Mouse (Mus musculus) erythroblast, embryonic 14.5 days (primary cell): ENCODE results near the gene Slc2a13. TPM values are rescaled to one million over a fixed set of nuclear protein-coding genes. Genes with fewer than 3 reads are reported as not detected.

Source experiments
- H3K27me3 ChIP-seq: 2 replicates; pipeline ENCODE4 v1.6.1; 2012; ENCODE audit warnings: inconsistent platforms; ENCODE audit not compliant: control insufficient read depth
- H3K36me3 ChIP-seq: 2 replicates; pipeline ENCODE4 v1.6.1; 2012; ENCODE audit warnings: mild to moderate bottlenecking, inconsistent platforms; ENCODE audit not compliant: control insufficient read depth
- H3K4me1 ChIP-seq: 2 replicates; pipeline ENCODE4 v1.6.1; 2012; ENCODE audit warnings: inconsistent platforms; ENCODE audit not compliant: control insufficient read depth
- H3K4me3 ChIP-seq: replicated peaks from 2 replicates; pipeline ENCODE3; 2012; ENCODE audit warnings: moderate library complexity, mild to moderate bottlenecking, inconsistent platforms
- H3K9me3 ChIP-seq: 2 replicates; pipeline ENCODE4 v1.6.1; 2012; ENCODE audit warnings: low read length, inconsistent platforms, mixed read lengths; ENCODE audit not compliant: control insufficient read depth
- GATA1 ChIP-seq: IDR thresholded peaks from 2 replicates; pipeline ENCODE4 v1.6.1; 2012; ENCODE audit warnings: low read length, inconsistent platforms, mixed read lengths
- TAL1 ChIP-seq: IDR thresholded peaks from 3 replicates; pipeline ENCODE4 v1.6.1; 2012; ENCODE audit warnings: low read length, inconsistent platforms, mixed read lengths
- polyA plus RNA-seq: library from polyadenylated mRNA; stranded (reverse); fragments of >175 nt; gene quantifications from 2 replicates; pipeline ENCODE4 v1.2.3, GENCODE M21; 2012

The Slc2a13 gene
- polyA plus RNA-seq, 1 experiment, result 0.06 TPM

- Histone ChIP-seq H3K36me3 (no peaks in the 10 kb centered on the region), H3K9me3 (peaks cover 19% of the 10 kb centered on the region; the same call in 1 of the 2 replicates), H3K4me3 (no peak overlapping the region), H3K4me1 (no peaks in the 10 kb centered on the region), H3K27me3 (no peaks in the 10 kb centered on the region)
- TF ChIP-seq GATA1, result no peak
- TF ChIP-seq TAL1, result no peak
Observed at GRCm38 (mm10) chr15:91465331-91465730, 107.7 kb downstream of the Slc2a13 start.

GRCm38 (mm10) chr15:91463857-91464435 is 109.1 kb downstream of the Slc2a13 start:
- Histone ChIP-seq H3K27me3 (no peaks in the 10 kb centered on the region), H3K36me3 (no peaks in the 10 kb centered on the region), H3K9me3 (peaks cover 18% of the 10 kb centered on the region; the same call in 1 of the 2 replicates), H3K4me1 (no peaks in the 10 kb centered on the region), H3K4me3 (no peak overlapping the region)
- TF ChIP-seq GATA1, result no peak
- TF ChIP-seq TAL1, result no peak

- Histone ChIP-seq H3K9me3 (peaks cover 22% of the 10 kb centered on the region), H3K36me3 (no peaks in the 10 kb centered on the region), H3K27me3 (no peaks in the 10 kb centered on the region), H3K4me1 (no peaks in the 10 kb centered on the region), H3K4me3 (no peak overlapping the region)
- TF ChIP-seq GATA1, result no peak
- TF ChIP-seq TAL1, result no peak
Observed at GRCm38 (mm10) chr15:91463026-91463661, 109.9 kb downstream of the Slc2a13 start.

- TF ChIP-seq TAL1 (no peak), GATA1 (no peak)
- no peaks in the 10 kb centered on the region for H3K4me1 ChIP-seq
- H3K9me3 ChIP-seq, result peaks cover 19% of the 10 kb centered on the region
- no peak overlapping the region for H3K4me3 ChIP-seq
- no peaks in the 10 kb centered on the region for H3K36me3 ChIP-seq
- no peaks in the 10 kb centered on the region for H3K27me3 ChIP-seq
Observed at GRCm38 (mm10) chr15:91461940-91462339, 111.1 kb downstream of the Slc2a13 start.

- H3K36me3 ChIP-seq, result no peaks in the 10 kb centered on the region
- peaks cover 8% of the 10 kb centered on the region for H3K9me3 ChIP-seq
- no peaks in the 10 kb centered on the region for H3K27me3 ChIP-seq
- H3K4me3 ChIP-seq, result no peak overlapping the region
- no peaks in the 10 kb centered on the region for H3K4me1 ChIP-seq
- TF ChIP-seq GATA1 (no peak), TAL1 (no peak)
Observed at GRCm38 (mm10) chr15:91457202-91457601, 115.9 kb downstream of the Slc2a13 start.

- TF ChIP-seq GATA1 (no peak), TAL1 (no peak)
- Histone ChIP-seq H3K4me3 (no peak overlapping the region), H3K36me3 (no peaks in the 10 kb centered on the region), H3K4me1 (no peaks in the 10 kb centered on the region), H3K27me3 (no peaks in the 10 kb centered on the region), H3K9me3 (peaks cover 8% of the 10 kb centered on the region; the same call in 1 of the 2 replicates)
Observed at GRCm38 (mm10) chr15:91445399-91445798, 127.7 kb downstream of the Slc2a13 start.

GRCm38 (mm10) chr15:91443449-91443848 is 129.6 kb downstream of the Slc2a13 start:
- H3K27me3 ChIP-seq, result no peaks in the 10 kb centered on the region
- H3K9me3 ChIP-seq, result peaks cover 8% of the 10 kb centered on the region; the same call in 1 of the 2 replicates
- no peaks in the 10 kb centered on the region for H3K4me1 ChIP-seq
- TF ChIP-seq TAL1 (no peak), GATA1 (no peak)
- no peaks in the 10 kb centered on the region for H3K36me3 ChIP-seq
- H3K4me3 ChIP-seq, result no peak overlapping the region

GRCm38 (mm10) chr15:91439883-91440282 is 133.2 kb downstream of the Slc2a13 start:
- Histone ChIP-seq H3K36me3 (no peaks in the 10 kb centered on the region), H3K27me3 (no peaks in the 10 kb centered on the region), H3K4me3 (no peak overlapping the region), H3K9me3 (peaks cover 6% of the 10 kb centered on the region; the same call in 1 of the 2 replicates), H3K4me1 (no peaks in the 10 kb centered on the region)
- TF ChIP-seq TAL1 (no peak), GATA1 (no peak)

GRCm38 (mm10) chr15:91425426-91425825 is 147.6 kb downstream of the Slc2a13 start:
- H3K4me1 ChIP-seq, result no peaks in the 10 kb centered on the region
- no peak overlapping the region for H3K4me3 ChIP-seq

More at GRCm38 (mm10) chr15:91425426-91425825, 147.6 kb downstream of the Slc2a13 start:
- Histone ChIP-seq H3K27me3 (no peaks in the 10 kb centered on the region), H3K9me3 (peaks cover 13% of the 10 kb centered on the region), H3K36me3 (no peaks in the 10 kb centered on the region)
- no peak for TF ChIP-seq GATA1
- no peak for TF ChIP-seq TAL1
